Mouse (Mus musculus) liver, adult (tissue): ENCODE measurements around the gene Vmn1r174.
"Not testable (repeated sequence)": the region's sequence is repeated elsewhere in the genome, so short reads cannot be mapped to it uniquely, and the experiment has no call there.

ENCODE experiments used
- GATA4 ChIP-seq: IDR thresholded peaks from 2 replicates; pipeline ENCODE4 v1.6.1; 2014; ENCODE audit warnings: mild to moderate bottlenecking, low read length; ENCODE audit not compliant: insufficient replicate concordance

Gene Vmn1r174

GRCm38 (mm10) chr7:23751970-23752369, at the start of gene Vmn1r174:
TSS of gene Vmn1r174 (plus strand) at chr7:23752270.
- TF ChIP-seq GATA4, result not testable (repeated sequence)

- no peak for TF ChIP-seq GATA4
Observed at GRCm38 (mm10) chr7:23784526-23784925, 32.5 kb downstream of the Vmn1r174 start.

GRCm38 (mm10) chr7:23810543-23810942, 58.5 kb downstream of the Vmn1r174 start, which contains the start of gene Vmn1r175:
TSS of gene Vmn1r175 (minus strand) at chr7:23810643.
- TF ChIP-seq GATA4, result not testable (repeated sequence)
